Mouse (Mus musculus) kidney, postnatal 0 days (tissue): ENCODE results near the gene Cttnbp2. TPM values are rescaled to one million over a fixed set of nuclear protein-coding genes. Genes with fewer than 3 reads are reported as not detected.
A peak's percentile ranks its signal among the peaks of the same experiment; 100 is the strongest.

Experiments used
- ATAC-seq: fragments of 200-750 bp; cut with Nextera tagmentation; replicated peaks from 2 replicates; pipeline ENCODE4 v1.8.0; 2017; ENCODE audit warnings: low read depth, moderate number of reproducible peaks, moderate TSS enrichment, moderate library complexity; ENCODE audit not compliant: low FRiP score
- DNase-seq: peaks from one replicate; pipeline ENCODE4 v3.0.0-alpha.2; 2016; ENCODE audit warnings: low spot score
- H3K27ac ChIP-seq: fragments of 300-500 bp; sonication (generic); 2 replicates; pipeline ENCODE4 v1.5.1; 2014; ENCODE audit warnings: mild to moderate bottlenecking
- H3K27me3 ChIP-seq: fragments of 300-500 bp; sonication (generic); 2 replicates; pipeline ENCODE4 v1.6.1; 2014; ENCODE audit warnings: low read length, mixed read lengths; ENCODE audit not compliant: insufficient read depth
- H3K36me3 ChIP-seq: fragments of 300-500 bp; sonication (generic); 2 replicates; pipeline ENCODE4 v1.6.1; 2014; ENCODE audit warnings: low read length, mixed read lengths; ENCODE audit not compliant: insufficient read depth
- H3K4me1 ChIP-seq: fragments of 300-500 bp; sonication (generic); replicated peaks from 2 replicates; pipeline ENCODE4 v1.6.1; 2014; ENCODE audit warnings: antibody characterized with exemption, low read length, mixed read lengths; ENCODE audit not compliant: insufficient read depth
- H3K4me2 ChIP-seq: fragments of 300-500 bp; sonication (generic); 2 replicates; pipeline ENCODE4 v1.6.1; 2014; ENCODE audit warnings: mild to moderate bottlenecking, low read length, moderate library complexity, mixed read lengths
- H3K4me3 ChIP-seq: fragments of 300-500 bp; sonication (generic); replicated peaks from 2 replicates; pipeline ENCODE4 v1.5.1; 2014; ENCODE audit warnings: low read depth, low read length
- H3K9ac ChIP-seq: fragments of 300-500 bp; sonication (generic); 2 replicates; pipeline ENCODE4 v1.6.1; 2014; ENCODE audit warnings: low read depth, low read length
- H3K9me3 ChIP-seq: fragments of 300-500 bp; sonication (generic); replicated peaks from 2 replicates; pipeline ENCODE4 v1.6.1; 2016; ENCODE audit warnings: low read length, inconsistent platforms, mixed read lengths
- CTCF ChIP-seq: IDR thresholded peaks from 2 replicates; pipeline ENCODE4 v1.5.1; 2016; ENCODE audit warnings: antibody characterized with exemption, low read depth, mild to moderate bottlenecking, moderate library complexity
- WGBS: fragments of 180-500 bp; shearing (Covaris S2); extraction: QIAGEN DNeasy Blood & Tissue Kit; methylation state at CpG from one replicate; pipeline ENCODE4 v1.1.7; 2014; 5-methylcytosine and 5-hydroxymethylcytosine counted together
- polyA plus RNA-seq: library from polyadenylated mRNA; unstranded; fragments of >200 nt; fragmentation: Nextera tagmentation; extraction: Ambion mirVana; gene quantifications from 2 replicates; pipeline ENCODE4 v1.2.1, GENCODE M21; 2015

Cttnbp2 gene
- polyA plus RNA-seq, 1 experiment from 2014 or later, result 14.3 TPM

DNA sequence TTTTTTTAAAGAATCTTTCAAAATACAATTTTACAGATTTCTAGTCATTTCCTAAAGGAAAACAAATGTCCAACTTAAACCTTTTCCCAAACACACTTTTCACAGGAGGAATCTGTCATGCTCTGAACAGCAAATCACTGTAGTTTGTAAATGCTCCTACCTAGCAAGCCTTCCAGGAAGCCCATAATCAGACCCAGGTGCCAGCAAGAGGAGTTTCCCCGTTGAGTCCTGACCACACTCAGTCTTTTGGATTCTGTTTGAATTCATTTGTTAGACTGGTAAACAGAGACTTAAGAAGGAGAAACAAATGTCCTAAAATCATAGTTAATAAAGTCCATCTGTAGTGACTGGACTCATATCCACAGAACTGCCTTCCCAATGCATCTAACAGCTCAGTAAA, 40.1 kb downstream of the Cttnbp2 start:
- no peaks in the 10 kb centered on the region for H3K4me1 ChIP-seq
- H3K9me3 ChIP-seq, result no peaks in the 10 kb centered on the region
- H3K27me3 ChIP-seq, result no peaks in the 10 kb centered on the region
- H3K9ac ChIP-seq, result no peak overlapping the region
- no peak for DNase-seq
- no peak overlapping the region for H3K4me2 ChIP-seq
- no peak for TF ChIP-seq CTCF
- no peak overlapping the region for H3K27ac ChIP-seq
- 58% methylated on average over 1 of the region's 1 CpGs for WGBS
- ATAC-seq, result no peak
- H3K4me3 ChIP-seq, result no peak overlapping the region
- H3K36me3 ChIP-seq, result no peaks in the 10 kb centered on the region

DNA sequence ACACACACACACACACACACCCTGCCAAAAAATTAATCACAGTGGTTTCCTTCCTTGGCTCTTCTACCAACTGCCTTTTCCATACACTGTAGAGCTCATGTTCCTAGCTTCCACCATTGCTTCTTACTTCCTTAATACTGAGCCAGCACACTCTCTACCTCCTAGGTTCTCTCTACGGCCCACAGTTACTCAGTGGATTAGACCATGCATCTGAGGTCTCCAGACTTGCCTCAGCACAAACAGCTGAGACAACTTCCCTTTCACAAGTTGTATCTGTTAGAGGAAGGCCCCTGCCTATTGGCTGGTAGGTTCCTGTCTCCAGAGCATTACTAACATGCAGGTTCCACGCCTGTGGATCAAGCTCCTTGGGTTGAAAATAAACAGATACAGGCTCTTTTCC, 45.4 kb downstream of the Cttnbp2 start:
- Histone ChIP-seq H3K27me3 (no peaks in the 10 kb centered on the region), H3K4me1 (no peaks in the 10 kb centered on the region), H3K9ac (no peak overlapping the region), H3K4me3 (no peak overlapping the region), H3K27ac (no peak overlapping the region), H3K36me3 (no peaks in the 10 kb centered on the region), H3K9me3 (no peaks in the 10 kb centered on the region), H3K4me2 (no peak overlapping the region)
- no peak for ATAC-seq
- WGBS, result 59% methylated on average over 2 of the region's 2 CpGs
- TF ChIP-seq CTCF, result no peak
- DNase-seq, result no peak

DNA sequence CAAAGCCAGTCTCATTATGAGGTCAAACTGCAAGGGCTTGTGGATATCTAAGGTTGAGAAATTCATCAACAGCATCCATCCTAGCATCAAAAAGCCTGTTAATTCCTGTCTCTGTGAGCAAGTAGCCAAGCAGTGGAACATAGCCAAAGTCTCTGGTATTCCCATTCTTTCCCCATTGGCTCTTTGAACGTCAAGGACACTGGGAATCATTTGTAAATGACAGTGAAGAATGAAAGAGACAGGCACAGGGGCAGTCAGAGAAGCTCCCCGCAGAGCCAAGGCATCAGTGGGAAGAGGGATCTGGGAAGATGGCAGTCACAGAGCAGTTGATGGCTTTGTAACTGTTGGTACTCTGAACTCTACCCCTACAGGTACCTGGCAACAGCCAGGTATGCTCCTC, 46.9 kb downstream of the Cttnbp2 start:
- Histone ChIP-seq H3K27ac (no peak overlapping the region), H3K4me3 (no peak overlapping the region), H3K4me2 (no peak overlapping the region), H3K27me3 (no peaks in the 10 kb centered on the region), H3K36me3 (no peaks in the 10 kb centered on the region), H3K4me1 (no peaks in the 10 kb centered on the region), H3K9ac (no peak overlapping the region), H3K9me3 (no peaks in the 10 kb centered on the region)
- no peak for TF ChIP-seq CTCF
- no peak for ATAC-seq
- WGBS, result 66% methylated on average over 2 of the region's 2 CpGs
- no peak for DNase-seq

DNA sequence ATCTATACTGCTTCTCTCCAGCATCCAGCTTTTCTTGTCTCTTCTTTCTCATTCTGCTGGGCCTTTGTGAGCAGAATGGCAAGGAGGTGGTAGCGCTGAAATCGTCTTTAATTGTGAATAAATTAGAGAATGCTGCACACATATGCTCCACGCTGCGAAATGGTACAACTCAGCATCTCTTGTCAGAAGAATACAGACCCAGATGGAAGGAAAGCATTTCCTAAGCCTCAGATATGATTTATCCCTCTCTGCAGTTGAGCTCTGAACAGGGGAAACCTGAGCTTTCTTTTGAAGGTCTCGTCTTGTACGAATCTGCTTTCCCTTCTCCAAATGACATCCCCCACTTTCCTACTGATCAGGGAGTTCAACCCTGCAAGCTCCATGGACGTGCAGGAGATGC, 48.4 kb downstream of the Cttnbp2 start:
- Histone ChIP-seq H3K9ac (no peak overlapping the region), H3K4me3 (no peak overlapping the region), H3K4me2 (no peak overlapping the region), H3K27ac (no peak overlapping the region), H3K4me1 (no peaks in the 10 kb centered on the region), H3K9me3 (no peaks in the 10 kb centered on the region), H3K36me3 (no peaks in the 10 kb centered on the region), H3K27me3 (no peaks in the 10 kb centered on the region)
- DNase-seq (no peak), ATAC-seq (no peak)
- no peak for TF ChIP-seq CTCF
- WGBS, result 60% methylated on average over 7 of the region's 7 CpGs

DNA sequence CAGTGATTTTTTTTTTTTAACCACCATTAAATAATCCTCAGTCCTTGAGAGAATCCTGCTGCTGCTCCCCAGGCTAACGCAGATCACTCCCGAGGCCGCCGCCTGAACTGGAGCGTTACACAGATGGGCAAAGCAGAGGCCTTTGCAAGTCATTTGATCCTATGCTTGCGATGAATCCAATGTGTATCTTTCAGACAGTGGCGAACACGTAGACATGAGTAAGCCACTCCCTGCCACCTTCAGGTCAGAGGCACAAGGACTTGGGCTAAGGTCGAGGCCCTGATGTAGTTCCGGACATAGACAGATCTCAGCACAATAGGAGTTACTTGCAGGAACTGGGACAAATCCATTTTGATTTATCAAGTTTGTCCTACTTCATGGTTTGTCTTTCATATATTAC, 49.0 kb downstream of the Cttnbp2 start:
- Histone ChIP-seq H3K36me3 (no peaks in the 10 kb centered on the region), H3K9me3 (no peaks in the 10 kb centered on the region), H3K4me2 (no peak overlapping the region), H3K4me1 (no peaks in the 10 kb centered on the region), H3K27me3 (no peaks in the 10 kb centered on the region), H3K27ac (no peak overlapping the region), H3K4me3 (no peak overlapping the region), H3K9ac (no peak overlapping the region)
- WGBS, result 40% methylated on average over 10 of the region's 10 CpGs
- DNase-seq (peak; percentile 46), ATAC-seq (no peak)
- TF ChIP-seq CTCF, result no peak

- Histone ChIP-seq H3K27me3 (no peaks in the 10 kb centered on the region), H3K36me3 (no peaks in the 10 kb centered on the region), H3K4me1 (no peaks in the 10 kb centered on the region), H3K4me2 (no peak overlapping the region), H3K27ac (no peak overlapping the region), H3K9ac (no peak overlapping the region), H3K4me3 (no peak overlapping the region), H3K9me3 (peaks cover 5% of the 10 kb centered on the region; the same call in 1 of the 2 replicates)
- 100% methylated on average over 1 of the region's 1 CpGs for WGBS
- TF ChIP-seq CTCF, result no peak
- DNase-seq, result no peak
- no peak for ATAC-seq
Observed at GRCm38 (mm10) chr6:18459657-18460056, 55.0 kb downstream of the Cttnbp2 start.

- WGBS, result 71% methylated on average over 5 of the region's 5 CpGs
- H3K9ac ChIP-seq, result no peak overlapping the region
- no peak for ATAC-seq
Observed at GRCm38 (mm10) chr6:18450551-18451193, 64.0 kb downstream of the Cttnbp2 start.

More at GRCm38 (mm10) chr6:18450551-18451193, 64.0 kb downstream of the Cttnbp2 start:
- Histone ChIP-seq H3K4me1 (no peaks in the 10 kb centered on the region), H3K27me3 (no peaks in the 10 kb centered on the region), H3K27ac (no peak overlapping the region), H3K9me3 (no peaks in the 10 kb centered on the region), H3K36me3 (no peaks in the 10 kb centered on the region), H3K4me2 (no peak overlapping the region), H3K4me3 (no peak overlapping the region)
- no peak for DNase-seq
- no peak for TF ChIP-seq CTCF
